ENCODE assay signal across 10 mouse cellular contexts in the genomic region with DNA sequence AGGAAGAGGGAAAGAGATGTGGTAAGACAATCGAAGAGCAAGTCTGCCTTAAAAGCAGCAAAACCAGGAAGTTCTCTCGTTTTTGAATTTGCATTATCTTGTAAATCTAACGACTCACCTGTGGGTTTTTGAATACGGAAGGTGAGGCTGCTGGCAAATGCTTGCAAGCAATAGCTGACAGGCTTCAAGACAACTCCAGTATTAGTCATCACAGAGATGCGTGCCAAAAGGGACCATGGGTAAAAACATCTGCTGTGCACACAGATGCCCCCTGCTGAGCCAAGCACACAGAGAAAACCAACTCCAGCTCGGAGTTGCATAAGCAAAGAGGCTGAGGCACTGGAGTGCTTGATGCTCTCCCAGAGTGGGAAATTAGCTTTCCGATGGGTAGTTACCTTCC. TPM values are rescaled to one million over a fixed set of nuclear protein-coding genes. Genes with fewer than 3 reads are reported as not detected.
DNase-seq lines count a peak whose midpoint lies in the region; ATAC-seq lines count a peak whose summit lies in the region.
"Had no signal": no experiment of that assay in that cellular context is flagged by ENCODE, and none has a peak within 500 bp of the region (broad histone marks: within the 10 kb centered on the region; RNA-seq: fewer than 3 reads in every experiment).

No protein-coding gene starts in this region.

- peak overlapping the region; percentile 72; the same call in 1 of the 2 replicates for H3K4me2 ChIP-seq in midbrain, embryonic 16.5 days (ENCODE audit: low read length)
- H3K4me2 ChIP-seq in midbrain, embryonic 11.5 days: no peak overlapping the region

- H3K9me3 ChIP-seq in midbrain, embryonic 16.5 days (replicated peaks; ENCODE audit: control insufficient read depth, low read length, poor library complexity, severe bottlenecking): no peaks in the 10 kb centered on the region
- no peaks in the 10 kb centered on the region for H3K9me3 ChIP-seq in midbrain, embryonic 11.5 days (ENCODE audit: control insufficient read depth, low read length)
- H3K9me3 ChIP-seq: heart, embryonic 15.5 days; neural tube, embryonic 13.5 days had no signal

- H3K36me3 ChIP-seq in midbrain, embryonic 16.5 days (ENCODE audit: control insufficient read depth, insufficient read depth, low read length): no peaks in the 10 kb centered on the region
- H3K36me3 ChIP-seq in midbrain, embryonic 11.5 days (ENCODE audit: control insufficient read depth, insufficient read depth, low read length): no peaks in the 10 kb centered on the region
- H3K36me3 ChIP-seq: heart, embryonic 15.5 days; neural tube, embryonic 13.5 days had no signal

- H3K27me3 ChIP-seq in midbrain, embryonic 16.5 days (ENCODE audit: control insufficient read depth, insufficient read depth, low read depth, low read length): no peaks in the 10 kb centered on the region
- no peaks in the 10 kb centered on the region for H3K27me3 ChIP-seq in midbrain, embryonic 11.5 days (ENCODE audit: control insufficient read depth, insufficient read depth, low read length)
- H3K27me3 ChIP-seq: heart, embryonic 15.5 days; neural tube, embryonic 13.5 days had no signal

- WGBS in midbrain, embryonic 16.5 days: 47% methylated on average over 7 of the region's 7 CpGs
- 58% methylated on average over 7 of the region's 7 CpGs for WGBS in midbrain, embryonic 11.5 days

- intact Hi-C loops in heart, postnatal 10 days (cut with DNase I): no loop called here

- no peak overlapping the region for H3K9ac ChIP-seq in midbrain, embryonic 16.5 days (ENCODE audit: low read depth, low read length)
- H3K9ac ChIP-seq in midbrain, embryonic 11.5 days (ENCODE audit: low read length): no peak overlapping the region
- H3K9ac ChIP-seq: heart, embryonic 15.5 days; neural tube, embryonic 13.5 days had no signal

- peak; percentile 19 for DNase-seq in adrenal gland, postnatal 14 days
- DNase-seq in adrenal gland, adult 8-10 months: no peak
- no peak for DNase-seq in midbrain, embryonic 11.5 days (ENCODE audit: low spot score, missing footprints)
- DNase-seq in heart, postnatal 10 days: peak; percentile 15 to 23
- DNase-seq in lung, postnatal 25 days (ENCODE audit: low spot score): peak; percentile 36
- DNase-seq in telencephalon, adult 2 months (ENCODE audit: low read depth, low spot score): peak; percentile 85
- DNase-seq in ovary, postnatal 10 days (ENCODE audit: low spot score): no peak

- H3K4me3 ChIP-seq in midbrain, embryonic 16.5 days (ENCODE audit: low read depth, low read length): no peak overlapping the region
- H3K4me3 ChIP-seq in midbrain, embryonic 11.5 days (ENCODE audit: low read depth, low read length): no peak overlapping the region

- peaks cover 16% of the 10 kb centered on the region for H3K4me1 ChIP-seq in midbrain, embryonic 16.5 days (ENCODE audit: control insufficient read depth, insufficient read depth, low read length)
- H3K4me1 ChIP-seq in midbrain, embryonic 11.5 days (ENCODE audit: control insufficient read depth, insufficient read depth, low read length): peaks cover 2% of the 10 kb centered on the region; the same call in 1 of the 2 replicates

- no peak for ATAC-seq in midbrain, embryonic 16.5 days
- ATAC-seq in midbrain, embryonic 11.5 days (ENCODE audit: low FRiP score): no peak

- no peak overlapping the region for H3K27ac ChIP-seq in midbrain, embryonic 16.5 days (ENCODE audit: low read length)
- H3K27ac ChIP-seq in midbrain, embryonic 11.5 days (ENCODE audit: low read depth, low read length): no peak overlapping the region
- H3K27ac ChIP-seq: heart, embryonic 15.5 days; neural tube, embryonic 13.5 days had no signal

RNA-seq across cellular contexts. Expression of a gene that starts 1.1 kb away (rescaled TPM):
- total RNA-seq in adrenal gland, postnatal 14 days (2021): 2.3 and 5.5 TPM in 2 replicates
- 1 to 10 TPM; 2.6 to 6.8 (median 3.4) TPM for total RNA-seq in adrenal gland, adult 8-10 months (2022)
- 6.6 and 7.4 TPM in 2 replicates for polyA plus RNA-seq in midbrain, embryonic 16.5 days (2015; fragmentation: Nextera tagmentation; extraction: Ambion mirVana)
- polyA plus RNA-seq in midbrain, embryonic 11.5 days (2014; fragmentation: Nextera tagmentation; extraction: Ambion mirVana): 3.3 TPM in 2 replicates
- 1 to 10 TPM; 2.7 to 2.8 TPM for total RNA-seq in heart, postnatal 10 days (2021)

Comparison
In these comparisons a context has a peak if more than half of its experiments do, and no peak if none do; other contexts are left out.
1. DNase-seq: peak in adrenal gland, postnatal 14 days (single experiment), heart, postnatal 10 days (2 of 2), lung, postnatal 25 days (single experiment) and telencephalon, adult 2 months (single experiment); none in adrenal gland, adult 8-10 months (single experiment), midbrain, embryonic 11.5 days (single experiment) and ovary, postnatal 10 days (single experiment).